Mouse (Mus musculus): ENCODE results near the gene Naip1. TPM values are rescaled to one million over a fixed set of nuclear protein-coding genes. Genes with fewer than 3 reads are reported as not detected.
"Not testable (repeated sequence)": the region's sequence is repeated elsewhere in the genome, so short reads cannot be mapped to it uniquely, and the experiment has no call there.

Gene Naip1
- polyA plus RNA-seq, 1 experiment from 2014 or later, result 0.07 TPM

DNA sequence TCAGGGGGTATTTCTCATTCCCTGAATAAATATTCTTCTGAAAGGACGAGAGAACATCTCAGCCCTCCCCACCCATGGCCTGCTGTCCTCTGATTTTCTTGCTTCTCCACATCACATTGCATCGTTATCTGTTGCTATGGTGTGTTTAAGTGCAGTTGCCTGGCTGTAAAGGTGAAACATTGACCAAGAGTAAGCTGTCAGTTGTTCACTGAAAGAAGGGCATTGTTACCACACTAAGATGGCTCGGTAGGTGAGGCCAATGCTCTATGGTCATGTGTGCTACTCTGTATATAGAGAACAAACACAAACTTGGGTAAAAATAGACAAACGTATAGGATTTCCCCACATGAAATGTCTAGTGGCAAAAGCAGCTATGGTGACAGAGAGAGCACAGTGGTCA lies 42.8 kb downstream of the Naip1 start:
- H3K9ac ChIP-seq, result no peak overlapping the region
- H3K27me3 ChIP-seq (ENCODE audit: control insufficient read depth, insufficient read depth, low read length), result no peaks in the 10 kb centered on the region
- 78% methylated on average over 4 of the region's 4 CpGs for WGBS
- H3K36me3 ChIP-seq (replicated peaks; ENCODE audit: control insufficient read depth, insufficient read depth), result no peaks in the 10 kb centered on the region
- no peak for DNase-seq (ENCODE audit: low spot score)
- H3K4me3 ChIP-seq (replicated peaks; ENCODE audit: low read length), result no peak overlapping the region
- H3K27ac ChIP-seq, result no peak overlapping the region
- no peaks in the 10 kb centered on the region for H3K4me1 ChIP-seq (replicated peaks; ENCODE audit: control insufficient read depth, insufficient read depth, low read length)
- no peak for ATAC-seq (ENCODE audit: low FRiP score)
- no peaks in the 10 kb centered on the region for H3K9me3 ChIP-seq (ENCODE audit: control insufficient read depth, low read length)
- no peak overlapping the region for H3K4me2 ChIP-seq (replicated peaks)

DNA sequence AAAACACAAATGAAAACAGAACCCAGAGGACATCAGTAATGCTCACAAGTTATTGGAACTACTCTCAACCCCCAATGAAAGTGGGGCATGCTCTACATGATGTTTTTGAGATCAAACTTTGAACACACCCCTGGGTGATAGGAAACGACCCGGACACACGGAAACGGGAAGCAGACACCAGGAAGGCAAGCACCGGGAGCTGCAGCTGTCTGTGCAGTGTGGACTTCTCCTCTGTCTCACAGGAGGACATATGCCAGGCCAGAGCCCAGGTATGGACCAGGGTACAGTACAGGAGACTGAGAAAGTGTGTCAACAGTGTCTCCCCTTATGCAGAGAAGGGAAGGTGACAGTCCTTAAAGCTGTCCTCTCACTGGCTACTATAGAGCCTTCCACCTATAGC lies 43.5 kb downstream of the Naip1 start:
- DNase-seq (ENCODE audit: low spot score) (no peak), ATAC-seq (ENCODE audit: low FRiP score) (no peak)
- Histone ChIP-seq H3K27ac (no peak overlapping the region), H3K27me3 (ENCODE audit: control insufficient read depth, insufficient read depth, low read length) (no peaks in the 10 kb centered on the region), H3K4me1 (replicated peaks; ENCODE audit: control insufficient read depth, insufficient read depth, low read length) (no peaks in the 10 kb centered on the region), H3K36me3 (replicated peaks; ENCODE audit: control insufficient read depth, insufficient read depth) (no peaks in the 10 kb centered on the region), H3K9ac (no peak overlapping the region), H3K4me2 (replicated peaks) (no peak overlapping the region), H3K4me3 (replicated peaks; ENCODE audit: low read length) (no peak overlapping the region), H3K9me3 (ENCODE audit: control insufficient read depth, low read length) (no peaks in the 10 kb centered on the region)
- WGBS, result 92% methylated on average over 5 of the region's 5 CpGs

DNA sequence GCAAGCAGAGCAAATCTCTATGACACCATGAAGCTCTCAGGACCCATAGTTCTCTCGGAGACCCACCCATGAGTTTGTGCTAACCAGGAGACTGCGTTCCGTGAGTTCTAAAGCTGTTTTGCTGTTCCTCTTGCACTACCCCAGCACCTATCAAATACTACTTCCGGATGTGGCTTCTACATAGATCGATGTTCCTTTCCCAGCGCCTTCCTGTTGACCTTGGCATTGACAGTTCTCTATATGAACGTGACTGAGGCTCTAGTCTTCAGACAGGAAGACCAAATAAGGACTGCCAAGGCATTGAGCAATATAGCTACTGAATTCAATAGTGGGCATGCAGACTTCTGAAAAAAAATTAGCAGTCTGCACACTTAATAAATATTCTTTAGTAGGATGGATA lies 44.4 kb downstream of the Naip1 start:
- H3K36me3 ChIP-seq (replicated peaks; ENCODE audit: control insufficient read depth, insufficient read depth), result no peaks in the 10 kb centered on the region
- no peak overlapping the region for H3K4me2 ChIP-seq (replicated peaks)
- no peaks in the 10 kb centered on the region for H3K4me1 ChIP-seq (replicated peaks; ENCODE audit: control insufficient read depth, insufficient read depth, low read length)
- H3K9me3 ChIP-seq (ENCODE audit: control insufficient read depth, low read length), result no peaks in the 10 kb centered on the region
- H3K9ac ChIP-seq, result no peak overlapping the region
- ATAC-seq (ENCODE audit: low FRiP score) (no peak), DNase-seq (ENCODE audit: low spot score) (no peak)
- whole genome bisulfite sequencing, result 93% methylated on average over 7 of the region's 7 CpGs
- no peak overlapping the region for H3K27ac ChIP-seq
- no peaks in the 10 kb centered on the region for H3K27me3 ChIP-seq (ENCODE audit: control insufficient read depth, insufficient read depth, low read length)
- H3K4me3 ChIP-seq (replicated peaks; ENCODE audit: low read length), result no peak overlapping the region

DNA sequence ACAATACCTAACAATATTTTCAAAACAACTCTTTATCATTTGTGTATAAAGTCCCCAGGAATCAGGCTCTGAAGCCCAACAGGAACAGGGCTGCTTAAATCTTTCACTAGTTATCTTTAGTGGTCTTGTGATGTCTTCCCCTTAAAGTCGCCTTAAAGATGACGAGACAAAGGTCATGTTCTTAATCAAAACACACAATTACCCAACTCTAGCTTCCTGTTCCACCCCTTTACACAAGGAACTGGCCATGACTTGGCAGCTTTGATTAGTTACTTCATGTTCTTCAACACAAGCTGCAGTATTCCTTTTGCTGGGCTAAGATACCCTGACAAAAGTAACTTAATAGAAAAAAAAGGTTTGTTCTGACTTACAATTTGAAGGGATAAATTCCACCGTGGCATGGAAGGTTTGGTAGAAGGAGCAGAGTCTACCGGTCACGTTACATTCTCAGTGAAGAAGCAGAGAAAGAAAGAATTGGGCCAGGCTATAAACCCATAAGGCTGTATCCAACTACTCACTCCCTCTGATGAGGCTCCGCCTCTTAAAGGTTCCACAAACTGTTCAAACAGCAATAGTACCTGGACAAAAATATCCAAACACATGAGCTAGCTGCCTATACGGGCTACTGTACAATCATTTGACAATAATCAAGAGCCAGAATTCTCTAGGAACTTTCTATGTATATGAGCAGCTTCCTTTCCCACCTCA lies 49.6 kb downstream of the Naip1 start:
- not testable (repeated sequence) for H3K4me1 ChIP-seq (replicated peaks; ENCODE audit: control insufficient read depth, insufficient read depth, low read length); ATAC-seq (ENCODE audit: low FRiP score); H3K4me2 ChIP-seq (replicated peaks); H3K27me3 ChIP-seq (ENCODE audit: control insufficient read depth, insufficient read depth, low read length); H3K4me3 ChIP-seq (replicated peaks; ENCODE audit: low read length); H3K9ac ChIP-seq; H3K9me3 ChIP-seq (ENCODE audit: control insufficient read depth, low read length); H3K27ac ChIP-seq; DNase-seq (ENCODE audit: low spot score); H3K36me3 ChIP-seq (replicated peaks; ENCODE audit: control insufficient read depth, insufficient read depth)
- WGBS, result 82% methylated on average over 7 of the region's 7 CpGs

DNA sequence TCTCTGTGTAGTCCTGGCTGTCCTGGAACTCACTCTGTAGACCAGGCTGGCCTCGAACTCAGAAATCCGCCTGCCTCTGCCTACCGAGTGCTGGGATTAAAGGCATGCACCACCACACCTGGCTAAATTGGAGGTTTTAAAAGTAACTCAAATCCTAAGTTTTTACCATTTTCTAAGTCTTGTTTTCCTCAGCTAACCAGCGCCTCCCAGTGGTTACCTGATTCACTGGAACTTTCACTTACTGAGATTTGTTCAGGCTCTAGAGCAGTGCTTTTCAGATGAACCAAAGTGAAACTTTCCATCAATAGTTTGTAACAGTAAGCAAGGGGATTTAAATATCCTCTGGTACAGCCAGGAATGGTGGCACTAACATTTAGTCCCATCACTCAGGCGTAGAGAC lies 61.6 kb downstream of the Naip1 start:
- peak; percentile 50 for DNase-seq (ENCODE audit: low spot score)
- ATAC-seq (ENCODE audit: low FRiP score); H3K4me3 ChIP-seq (replicated peaks; ENCODE audit: low read length); H3K27me3 ChIP-seq (ENCODE audit: control insufficient read depth, insufficient read depth, low read length); H3K9ac ChIP-seq; H3K36me3 ChIP-seq (replicated peaks; ENCODE audit: control insufficient read depth, insufficient read depth); H3K4me1 ChIP-seq (replicated peaks; ENCODE audit: control insufficient read depth, insufficient read depth, low read length); H3K4me2 ChIP-seq (replicated peaks); H3K9me3 ChIP-seq (ENCODE audit: control insufficient read depth, low read length); H3K27ac ChIP-seq: not testable (repeated sequence)
- 27% methylated on average over 5 of the region's 5 CpGs for WGBS

DNA sequence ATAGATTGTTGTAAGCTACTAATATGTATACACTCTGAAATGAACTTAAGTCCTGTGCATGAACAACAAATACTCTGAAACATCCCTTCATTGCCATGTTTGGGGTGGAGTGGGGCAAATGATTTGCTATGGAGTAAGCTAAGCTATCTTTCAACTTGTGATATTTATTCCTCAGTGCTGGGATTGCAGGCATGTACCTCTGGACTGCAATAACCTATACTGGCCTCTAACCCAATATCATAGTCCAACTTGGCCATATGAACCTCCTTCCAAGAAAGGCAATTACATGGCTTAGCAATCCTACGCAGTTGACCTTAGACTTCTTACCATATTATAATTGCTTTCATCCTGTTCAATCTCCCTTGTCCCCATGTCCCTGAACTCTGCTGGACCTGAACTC lies 82.1 kb downstream of the Naip1 start:
- Histone ChIP-seq H3K36me3 (replicated peaks; ENCODE audit: control insufficient read depth, insufficient read depth) (no peaks in the 10 kb centered on the region), H3K27ac (no peak overlapping the region), H3K4me2 (replicated peaks) (no peak overlapping the region), H3K4me3 (replicated peaks; ENCODE audit: low read length) (no peak overlapping the region), H3K27me3 (ENCODE audit: control insufficient read depth, insufficient read depth, low read length) (no peaks in the 10 kb centered on the region), H3K9ac (no peak overlapping the region), H3K4me1 (replicated peaks; ENCODE audit: control insufficient read depth, insufficient read depth, low read length) (no peaks in the 10 kb centered on the region), H3K9me3 (ENCODE audit: control insufficient read depth, low read length) (0 out of 2 replicates have a peak, but pooled peaks cover 3% of the 10 kb centered on the region)
- DNase-seq (ENCODE audit: low spot score) (no peak), ATAC-seq (ENCODE audit: low FRiP score) (no peak)
- WGBS, result 100% methylated on average over 1 of the region's 1 CpGs

Other genes with a start within 250 kb of the Naip1 start
- 0.10 and 0.21 TPM in 2 replicates for gene Naip5, start 206.5 kb downstream of the Naip1 start, polyA plus RNA-seq (2014; fragmentation: Nextera tagmentation; extraction: Ambion mirVana)
- gene Naip6, start 135.2 kb downstream of the Naip1 start, polyA plus RNA-seq (2014; fragmentation: Nextera tagmentation; extraction: Ambion mirVana), result 0.15 TPM in 1 of 2 replicates, not detected in the other
- gene Gtf2h2, start 39.7 kb upstream of the Naip1 start, polyA plus RNA-seq (2014; fragmentation: Nextera tagmentation; extraction: Ambion mirVana), result 77.3 and 81.3 TPM in 2 replicates
- 11.0 and 13.1 TPM in 2 replicates for gene Ocln, start 99.8 kb upstream of the Naip1 start, polyA plus RNA-seq (2014; fragmentation: Nextera tagmentation; extraction: Ambion mirVana)
- gene Marveld2, start 164.1 kb upstream of the Naip1 start, polyA plus RNA-seq (2014; fragmentation: Nextera tagmentation; extraction: Ambion mirVana), result 3.0 and 3.8 TPM in 2 replicates
- 314 and 328 TPM in 2 replicates for gene Ak6, start 198.1 kb upstream of the Naip1 start, polyA plus RNA-seq (2014; fragmentation: Nextera tagmentation; extraction: Ambion mirVana)
- 16.0 and 19.4 TPM in 2 replicates for gene Rad17, start 198.2 kb upstream of the Naip1 start, polyA plus RNA-seq (2014; fragmentation: Nextera tagmentation; extraction: Ambion mirVana)
- 27.4 and 41.7 TPM in 2 replicates for gene Taf9, start 198.7 kb upstream of the Naip1 start, polyA plus RNA-seq (2014; fragmentation: Nextera tagmentation; extraction: Ambion mirVana)
- gene Ccdc125, start 216.8 kb upstream of the Naip1 start, polyA plus RNA-seq (2014; fragmentation: Nextera tagmentation; extraction: Ambion mirVana), result 1.5 and 1.9 TPM in 2 replicates

All from hindbrain, embryonic 14.5 days (tissue).